Mouse (Mus musculus) thymus, postnatal 10 days (tissue): ENCODE measurements at regions not wholly inside any gene's neighbourhood (a gene's known extent, or its start where the extent isn't known, plus 50 kb on each side); places are given as distances from the start of the nearest gene placed in this dataset.

Source experiments
- DNase-seq, 2 experiments: peaks; one replicate each; pipeline ENCODE4 v3.0.0; 2021; ENCODE audit warnings: low spot score in 2 of 2

- peak in 1 of 2 experiments; percentile 13 for DNase-seq
Observed at GRCm38 (mm10) chr7:129771876-129772275, 180.2 kb downstream of the Wdr11 start.

- no peak for DNase-seq
Observed at GRCm38 (mm10) chr7:129772540-129773331, 181.1 kb downstream of the Wdr11 start.

GRCm38 (mm10) chr7:129774261-129774861 is 182.7 kb downstream of the Wdr11 start:
- DNase-seq = peak; percentile 48 to 59

GRCm38 (mm10) chr7:129775189-129775588 is 183.5 kb downstream of the Wdr11 start:
- DNase-seq = no peak

- no peak for DNase-seq
Observed at GRCm38 (mm10) chr7:129778842-129779421, 187.3 kb downstream of the Wdr11 start.

- no peak for DNase-seq
Observed at GRCm38 (mm10) chr7:129779939-129780338, 188.3 kb downstream of the Wdr11 start.

- no peak for DNase-seq
Observed at GRCm38 (mm10) chr7:129781756-129782155, 190.1 kb downstream of the Wdr11 start.

GRCm38 (mm10) chr7:129784966-129785365 is 193.3 kb downstream of the Wdr11 start:
- DNase-seq = peak; percentile 53 to 67

- DNase-seq = no peak
Observed at GRCm38 (mm10) chr7:129787011-129787410, 195.3 kb downstream of the Wdr11 start.

GRCm38 (mm10) chr7:129787736-129788135 is 196.1 kb downstream of the Wdr11 start:
- DNase-seq = no peak

GRCm38 (mm10) chr7:129789461-129789860 is 197.8 kb downstream of the Wdr11 start:
- no peak for DNase-seq

- DNase-seq = no peak
Observed at GRCm38 (mm10) chr7:129790590-129791449, 199.2 kb downstream of the Wdr11 start.

- DNase-seq = no peak
Observed at GRCm38 (mm10) chr7:129791450-129791820, 199.8 kb downstream of the Wdr11 start.

GRCm38 (mm10) chr7:129793733-129794132 is 202.1 kb downstream of the Wdr11 start:
- DNase-seq = no peak

- no peak for DNase-seq
Observed at GRCm38 (mm10) chr7:129794276-129794675, 202.6 kb downstream of the Wdr11 start.

GRCm38 (mm10) chr7:129798525-129798924 is 206.9 kb downstream of the Wdr11 start:
- DNase-seq = no peak

GRCm38 (mm10) chr7:129800461-129800867 is 208.8 kb downstream of the Wdr11 start:
- peak; percentile 38 to 39 for DNase-seq

GRCm38 (mm10) chr7:129801431-129801847 is 209.8 kb downstream of the Wdr11 start:
- DNase-seq = no peak

- no peak for DNase-seq
Observed at GRCm38 (mm10) chr7:129802168-129802567, 210.5 kb downstream of the Wdr11 start.

- no peak for DNase-seq
Observed at GRCm38 (mm10) chr7:129805340-129805739, 213.7 kb downstream of the Wdr11 start.

GRCm38 (mm10) chr7:129810141-129810540 is 218.5 kb downstream of the Wdr11 start:
- DNase-seq = no peak

GRCm38 (mm10) chr7:129810565-129810964 is 218.9 kb downstream of the Wdr11 start:
- DNase-seq = no peak
